Mouse (Mus musculus) C2C12 (cell line): ENCODE measurements around the gene Zfp26. TPM values are rescaled to one million over a fixed set of nuclear protein-coding genes. Genes with fewer than 3 reads are reported as not detected.

ENCODE experiments used
- H3K27me3 ChIP-seq: one replicate; pipeline ENCODE4 v1.6.1; 2011; ENCODE audit not compliant: control insufficient read depth, insufficient read depth, insufficient read length
- H3K36me3 ChIP-seq: one replicate; pipeline ENCODE4 v1.6.1; 2011; ENCODE audit not compliant: control insufficient read depth, insufficient read depth
- H3K4me3 ChIP-seq: one replicate; pipeline ENCODE4 v1.5.1; 2011; ENCODE audit warnings: mild to moderate bottlenecking, control low read depth; ENCODE audit not compliant: poor library complexity, insufficient read depth, severe bottlenecking
- H3K79me2 ChIP-seq: one replicate; pipeline ENCODE4 v1.6.1; 2011; ENCODE audit not compliant: control insufficient read depth, insufficient read depth
- H3K79me3 ChIP-seq: one replicate; pipeline ENCODE4 v1.6.1; 2011; ENCODE audit warnings: low read depth, control low read depth
- H3ac ChIP-seq: one replicate; pipeline ENCODE3; 2011; ENCODE audit warnings: low read depth; ENCODE audit not compliant: control insufficient read depth, insufficient read length
- CEBPB ChIP-seq: IDR thresholded peaks from one replicate; pipeline ENCODE4 v1.6.1; 2011; ENCODE audit warnings: low read depth, mild to moderate bottlenecking, control low read depth, moderate library complexity
- CTCF ChIP-seq: IDR thresholded peaks from one replicate; pipeline ENCODE4 v1.5.1; 2011; ENCODE audit not compliant: control insufficient read depth, insufficient read depth, insufficient read length
- FOSL1 ChIP-seq: IDR thresholded peaks from one replicate; pipeline ENCODE4 v1.8.0; 2011; ENCODE audit warnings: mild to moderate bottlenecking, low read length; ENCODE audit not compliant: poor library complexity, insufficient read depth, severe bottlenecking
- MAX ChIP-seq: IDR thresholded peaks from one replicate; pipeline ENCODE4 v1.6.1; 2011; ENCODE audit warnings: mild to moderate bottlenecking, control low read depth
- MYOD1 ChIP-seq: IDR thresholded peaks from one replicate; pipeline ENCODE4 v1.6.1; 2011; ENCODE audit warnings: low read depth; ENCODE audit not compliant: control insufficient read depth, insufficient read length
- MYOG ChIP-seq: IDR thresholded peaks from one replicate; pipeline ENCODE4 v1.6.1; 2011; ENCODE audit not compliant: control insufficient read depth, insufficient read length; ENCODE audit errors: extremely low read depth
- USF1 ChIP-seq: IDR thresholded peaks from one replicate; pipeline ENCODE4 v1.6.1; 2011; ENCODE audit warnings: low read depth, mild to moderate bottlenecking, control low read depth, moderate library complexity
- long read RNA-seq, 2 experiments: library from polyadenylated mRNA; unstranded; transcript quantifications; one replicate each; pipeline ENCODE4 v2.0.0; 2019 to 2020
- polyA plus RNA-seq: library from polyadenylated mRNA; unstranded; fragments of >200 nt; fragmentation: generic; extraction: Trizol; gene quantifications from one replicate; pipeline ENCODE4 v1.2.1, GENCODE M21; 2012; ENCODE audit warnings: missing spikeins

Gene Zfp26
- 1.9 TPM for polyA plus RNA-seq
- long read RNA-seq, experiment 1, partial matches to known transcripts: 0 of 3 reads
- long read RNA-seq, experiment 1, other reads (novel, unspliced or antisense): 3 of 3 reads
- long read RNA-seq, experiment 2, full-length matches to known transcripts: 8 of 26 reads
- long read RNA-seq, experiment 2, partial matches to known transcripts: 4 of 26 reads
- long read RNA-seq, experiment 2, other reads (novel, unspliced or antisense): 14 of 26 reads

GRCm38 (mm10) chr9:20459377-20460317 lies at the start of gene Zfp26:
TSS of gene Zfp26 (minus strand) at chr9:20460162.
- TF ChIP-seq MYOG: no peak
- TF ChIP-seq CTCF: no peak
- TF ChIP-seq USF1: no peak
- TF ChIP-seq FOSL1: no peak
- no peak for TF ChIP-seq CEBPB
- TF ChIP-seq MAX: no peak
- Histone ChIP-seq H3K79me2 (peaks cover 51% of the 10 kb centered on the region), H3K36me3 (peaks cover 31% of the 10 kb centered on the region), H3K4me3 (peak within 1 kb of the TSS; percentile 54), H3K27me3 (no peaks in the 10 kb centered on the region), H3ac (peak within 1 kb of the TSS; percentile 49), H3K79me3 (peaks cover 46% of the 10 kb centered on the region)

GRCm38 (mm10) chr9:20509676-20510075 lies 49.7 kb upstream of the Zfp26 start:
- Histone ChIP-seq H3ac (no peak overlapping the region), H3K79me3 (peaks cover 57% of the 10 kb centered on the region), H3K27me3 (no peaks in the 10 kb centered on the region), H3K36me3 (peaks cover 50% of the 10 kb centered on the region), H3K4me3 (no peak overlapping the region), H3K79me2 (peaks cover 83% of the 10 kb centered on the region)
- no peak for TF ChIP-seq MYOG

- Histone ChIP-seq H3ac (no peak overlapping the region), H3K79me2 (peaks cover 56% of the 10 kb centered on the region), H3K79me3 (peaks cover 21% of the 10 kb centered on the region), H3K27me3 (no peaks in the 10 kb centered on the region), H3K4me3 (no peak overlapping the region), H3K36me3 (peaks cover 71% of the 10 kb centered on the region)
- no peak for TF ChIP-seq USF1
- TF ChIP-seq MYOG: no peak
- TF ChIP-seq MYOD1: no peak
Measured at GRCm38 (mm10) chr9:20504801-20505200, 44.8 kb upstream of the Zfp26 start.

DNA sequence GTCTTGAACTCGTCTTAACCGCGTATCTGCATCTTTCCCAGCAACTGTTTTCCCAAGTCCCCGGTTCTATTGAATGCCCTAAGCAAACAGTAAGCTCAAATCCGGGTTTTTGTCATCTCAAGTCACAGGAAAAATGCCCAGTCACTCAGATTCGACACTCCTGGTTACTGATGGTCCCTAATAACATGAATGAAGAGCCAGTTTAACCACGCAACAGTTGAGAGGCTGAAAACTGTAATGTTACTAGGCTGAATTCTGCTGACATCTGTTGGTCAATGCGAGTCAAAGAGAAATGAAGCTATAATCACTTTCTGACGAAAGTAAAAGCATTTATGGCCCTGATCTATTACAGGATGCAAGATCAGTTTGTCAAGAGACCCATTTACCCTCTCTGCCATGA lies 33.3 kb upstream of the Zfp26 start:
- H3K27me3 ChIP-seq: no peaks in the 10 kb centered on the region
- H3ac ChIP-seq: peak overlapping the region; percentile 26
- H3K79me2 ChIP-seq: peaks cover 41% of the 10 kb centered on the region
- peaks cover 27% of the 10 kb centered on the region for H3K36me3 ChIP-seq
- H3K79me3 ChIP-seq: peaks cover 17% of the 10 kb centered on the region
- H3K4me3 ChIP-seq: peak overlapping the region; percentile 65
- TF ChIP-seq USF1 (no peak), MYOG (no peak), MAX (no peak), FOSL1 (no peak), CTCF (no peak), MYOD1 (no peak), CEBPB (no peak)

GRCm38 (mm10) chr9:20492527-20493233 lies 32.7 kb upstream of the Zfp26 start, which contains the start of gene Zfp426:
TSS of gene Zfp426 (minus strand) at chr9:20492746.
- H3K4me3 ChIP-seq: peak within 1 kb of the TSS; percentile 65
- TF ChIP-seq MAX (peak; percentile 17), CEBPB (no peak), MYOG (no peak), CTCF (no peak)
- H3K27me3 ChIP-seq: no peaks in the 10 kb centered on the region
- peak within 1 kb of the TSS; percentile 96 for H3ac ChIP-seq
- H3K79me3 ChIP-seq: peaks cover 17% of the 10 kb centered on the region
- H3K36me3 ChIP-seq: peaks cover 21% of the 10 kb centered on the region
- H3K79me2 ChIP-seq: peaks cover 46% of the 10 kb centered on the region

DNA sequence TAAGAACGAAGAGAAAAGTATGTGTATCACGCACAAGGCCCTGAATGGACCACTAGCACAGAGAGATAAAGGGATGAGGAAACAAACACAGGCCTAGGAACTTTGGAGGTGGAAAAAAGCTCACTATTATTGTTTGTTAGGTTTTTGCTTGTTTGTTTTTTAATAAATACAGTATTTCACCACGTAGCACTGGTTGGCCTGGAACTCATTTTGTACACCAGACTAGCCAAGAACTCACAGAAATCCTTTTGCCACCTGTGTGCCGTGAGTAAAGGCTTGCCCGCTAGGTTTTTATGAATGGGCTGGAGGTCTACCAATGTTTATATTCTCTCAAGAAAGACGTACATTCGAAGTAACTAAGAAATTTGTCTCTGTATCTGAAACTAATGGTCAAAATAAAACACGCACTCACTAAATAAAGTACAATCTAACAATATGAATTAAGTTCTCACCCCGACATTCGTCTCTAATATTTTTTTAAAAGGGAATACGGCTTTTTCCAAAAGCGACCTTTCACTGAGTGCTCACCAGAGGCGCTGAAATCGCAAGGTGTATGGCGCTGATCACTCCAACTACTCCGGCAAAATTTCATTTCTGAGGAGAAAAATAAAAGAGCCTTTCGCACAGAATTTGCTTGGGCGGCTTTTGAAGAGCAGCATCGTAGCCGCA lies 32.0 kb upstream of the Zfp26 start:
- peak overlapping the region; percentile 65 for H3K4me3 ChIP-seq
- H3ac ChIP-seq: peak overlapping the region; percentile 96
- peaks cover 15% of the 10 kb centered on the region for H3K36me3 ChIP-seq
- peaks cover 46% of the 10 kb centered on the region for H3K79me2 ChIP-seq
- H3K27me3 ChIP-seq: no peaks in the 10 kb centered on the region
- TF ChIP-seq USF1 (no peak), FOSL1 (no peak), MAX (no peak), CTCF (no peak), MYOD1 (no peak), MYOG (no peak), CEBPB (no peak)
- H3K79me3 ChIP-seq: peaks cover 13% of the 10 kb centered on the region
